Mouse (Mus musculus): ENCODE measurements around the gene Nav3. TPM values are rescaled to one million over a fixed set of nuclear protein-coding genes. Genes with fewer than 3 reads are reported as not detected.

Nav3 gene
- polyA plus RNA-seq, 1 experiment from 2014 or later = 0.96 TPM

DNA sequence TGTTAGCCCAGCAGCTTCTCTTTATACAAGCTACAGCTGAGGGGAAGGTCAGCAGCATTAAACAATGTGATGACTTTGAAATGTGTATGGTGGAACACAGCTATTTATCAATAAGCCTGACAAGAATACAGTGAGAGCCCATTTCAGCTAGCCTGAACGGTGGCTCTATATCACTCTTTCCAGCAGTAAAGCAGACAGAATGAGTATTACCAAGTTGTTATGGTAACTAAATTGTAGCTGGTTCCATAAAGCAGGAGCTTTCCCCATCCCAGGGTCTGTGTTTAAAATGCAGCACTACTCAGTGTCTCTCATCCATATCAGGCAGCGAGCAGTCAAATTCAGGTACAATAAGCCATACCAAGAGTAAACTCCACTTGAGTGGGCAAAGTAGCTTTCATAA is 27.0 kb downstream of the Nav3 start:
- WGBS = 71% methylated on average over 2 of the region's 2 CpGs
- H3K9ac ChIP-seq (ENCODE audit: low read length) = no peak overlapping the region
- H3K4me1 ChIP-seq (replicated peaks; ENCODE audit: control insufficient read depth, insufficient read depth) = no peaks in the 10 kb centered on the region

DNA sequence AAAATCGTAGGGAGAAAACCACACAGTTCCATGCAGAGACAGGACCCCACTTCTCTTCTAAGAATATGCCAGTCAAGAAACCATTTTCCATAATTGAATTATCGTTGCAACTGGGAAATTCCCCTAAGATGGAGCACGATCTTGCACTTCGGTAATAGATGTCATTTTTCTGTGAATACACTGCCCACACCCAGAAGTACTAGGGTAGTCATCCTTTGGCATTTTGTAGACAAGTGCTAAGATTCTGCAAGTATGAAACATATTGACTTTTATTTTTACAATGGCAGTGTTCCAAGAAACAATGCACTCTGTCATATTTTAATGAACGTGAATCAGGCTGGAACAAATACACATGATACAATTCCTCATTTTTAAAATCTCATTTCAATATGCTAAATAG is 34.5 kb downstream of the Nav3 start:
- H3K4me3 ChIP-seq (ENCODE audit: low read depth, low read length) = no peak overlapping the region
- H3K27me3 ChIP-seq (ENCODE audit: control insufficient read depth, insufficient read depth, low read length) = no peaks in the 10 kb centered on the region
- no peak overlapping the region for H3K4me2 ChIP-seq (replicated peaks; ENCODE audit: low read depth)
- H3K4me1 ChIP-seq (replicated peaks; ENCODE audit: control insufficient read depth, insufficient read depth) = no peaks in the 10 kb centered on the region
- no peaks in the 10 kb centered on the region for H3K36me3 ChIP-seq (ENCODE audit: control insufficient read depth, insufficient read depth, low read length)
- H3K27ac ChIP-seq (replicated peaks) = no peak overlapping the region
- no peak overlapping the region for H3K9ac ChIP-seq (ENCODE audit: low read length)
- H3K9me3 ChIP-seq (ENCODE audit: control insufficient read depth, low read length) = no peaks in the 10 kb centered on the region
- DNase-seq (ENCODE audit: low spot score) (no peak), ATAC-seq (ENCODE audit: low FRiP score, low TSS enrichment) (no peak)
- WGBS = 79% methylated on average over 5 of the region's 5 CpGs
- TF ChIP-seq CTCF (IDR thresholded peaks at IDR 0.05; ENCODE audit: low read depth) (no peak), EP300 (optimal IDR thresholded peaks at IDR 0.05) (no peak)

More for the DNA sequence above, 27.0 kb downstream of the Nav3 start:
- no peak for ATAC-seq (ENCODE audit: low FRiP score, low TSS enrichment)
- H3K27me3 ChIP-seq (ENCODE audit: control insufficient read depth, insufficient read depth, low read length) = no peaks in the 10 kb centered on the region
- no peaks in the 10 kb centered on the region for H3K9me3 ChIP-seq (ENCODE audit: control insufficient read depth, low read length)
- no peak overlapping the region for H3K4me3 ChIP-seq (ENCODE audit: low read depth, low read length)
- no peak for DNase-seq (ENCODE audit: low spot score)
- H3K36me3 ChIP-seq (ENCODE audit: control insufficient read depth, insufficient read depth, low read length) = no peaks in the 10 kb centered on the region
- TF ChIP-seq CTCF (IDR thresholded peaks at IDR 0.05; ENCODE audit: low read depth) (no peak), EP300 (optimal IDR thresholded peaks at IDR 0.05) (no peak)
- H3K4me2 ChIP-seq (replicated peaks; ENCODE audit: low read depth) = no peak overlapping the region
- no peak overlapping the region for H3K27ac ChIP-seq (replicated peaks)

DNA sequence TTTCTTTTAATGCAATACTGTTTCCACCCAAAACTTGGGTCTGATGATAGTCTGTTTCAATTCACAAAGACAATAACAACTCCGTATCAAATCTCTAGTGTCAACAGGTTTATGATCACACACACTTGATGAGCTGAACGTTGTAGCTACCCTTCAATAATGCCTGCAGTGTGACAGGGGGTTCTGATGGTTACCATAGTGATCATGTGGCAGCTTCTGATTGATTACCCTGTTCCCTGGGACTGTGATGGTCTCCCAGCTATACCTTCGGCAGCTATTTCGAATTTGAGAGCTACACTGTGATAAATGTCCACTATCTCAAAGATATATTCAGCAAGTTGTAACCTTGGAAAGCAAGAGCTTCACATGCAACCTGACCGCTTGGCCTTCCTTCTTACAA is 39.0 kb downstream of the Nav3 start:
- H3K4me3 ChIP-seq (ENCODE audit: low read depth, low read length) = no peak overlapping the region
- no peaks in the 10 kb centered on the region for H3K9me3 ChIP-seq (ENCODE audit: control insufficient read depth, low read length)
- TF ChIP-seq CTCF (IDR thresholded peaks at IDR 0.05; ENCODE audit: low read depth) (no peak), EP300 (optimal IDR thresholded peaks at IDR 0.05) (no peak)
- ATAC-seq (ENCODE audit: low FRiP score, low TSS enrichment) = no peak
- no peak for DNase-seq (ENCODE audit: low spot score)
- no peak overlapping the region for H3K9ac ChIP-seq (ENCODE audit: low read length)
- no peaks in the 10 kb centered on the region for H3K4me1 ChIP-seq (replicated peaks; ENCODE audit: control insufficient read depth, insufficient read depth)
- H3K27ac ChIP-seq (replicated peaks) = no peak overlapping the region
- no peak overlapping the region for H3K4me2 ChIP-seq (replicated peaks; ENCODE audit: low read depth)
- H3K36me3 ChIP-seq (ENCODE audit: control insufficient read depth, insufficient read depth, low read length) = no peaks in the 10 kb centered on the region
- 60% methylated on average over 5 of the region's 5 CpGs for WGBS
- no peaks in the 10 kb centered on the region for H3K27me3 ChIP-seq (ENCODE audit: control insufficient read depth, insufficient read depth, low read length)

DNA sequence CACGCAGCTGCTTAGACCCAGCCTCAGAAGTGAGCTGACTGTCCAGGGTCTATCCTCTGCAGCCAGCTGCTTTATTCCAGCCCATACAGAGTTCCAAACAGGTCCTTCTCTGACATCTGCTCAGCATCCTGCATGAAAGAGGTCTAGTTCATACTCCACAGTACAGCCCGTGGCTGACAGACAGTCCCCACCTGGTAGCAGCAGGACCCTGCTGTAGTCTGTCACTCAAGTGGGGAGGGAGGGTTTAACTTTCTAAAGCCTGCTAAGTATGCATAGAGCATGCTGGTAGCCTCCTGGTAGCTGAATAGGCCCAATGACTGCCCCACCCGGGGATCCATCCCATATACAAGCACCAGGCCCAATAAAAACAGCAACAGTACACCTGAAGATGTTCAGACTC is 40.4 kb downstream of the Nav3 start:
- no peaks in the 10 kb centered on the region for H3K4me1 ChIP-seq (replicated peaks; ENCODE audit: control insufficient read depth, insufficient read depth)
- ATAC-seq (ENCODE audit: low FRiP score, low TSS enrichment) (no peak), DNase-seq (ENCODE audit: low spot score) (no peak)
- H3K27me3 ChIP-seq (ENCODE audit: control insufficient read depth, insufficient read depth, low read length) = no peaks in the 10 kb centered on the region
- H3K27ac ChIP-seq (replicated peaks) = no peak overlapping the region
- H3K9ac ChIP-seq (ENCODE audit: low read length) = no peak overlapping the region
- WGBS = 44% methylated on average over 3 of the region's 3 CpGs
- H3K9me3 ChIP-seq (ENCODE audit: control insufficient read depth, low read length) = no peaks in the 10 kb centered on the region
- no peaks in the 10 kb centered on the region for H3K36me3 ChIP-seq (ENCODE audit: control insufficient read depth, insufficient read depth, low read length)
- no peak overlapping the region for H3K4me3 ChIP-seq (ENCODE audit: low read depth, low read length)
- no peak for TF ChIP-seq CTCF (IDR thresholded peaks at IDR 0.05; ENCODE audit: low read depth)
- no peak for TF ChIP-seq EP300 (optimal IDR thresholded peaks at IDR 0.05)
- H3K4me2 ChIP-seq (replicated peaks; ENCODE audit: low read depth) = no peak overlapping the region

DNA sequence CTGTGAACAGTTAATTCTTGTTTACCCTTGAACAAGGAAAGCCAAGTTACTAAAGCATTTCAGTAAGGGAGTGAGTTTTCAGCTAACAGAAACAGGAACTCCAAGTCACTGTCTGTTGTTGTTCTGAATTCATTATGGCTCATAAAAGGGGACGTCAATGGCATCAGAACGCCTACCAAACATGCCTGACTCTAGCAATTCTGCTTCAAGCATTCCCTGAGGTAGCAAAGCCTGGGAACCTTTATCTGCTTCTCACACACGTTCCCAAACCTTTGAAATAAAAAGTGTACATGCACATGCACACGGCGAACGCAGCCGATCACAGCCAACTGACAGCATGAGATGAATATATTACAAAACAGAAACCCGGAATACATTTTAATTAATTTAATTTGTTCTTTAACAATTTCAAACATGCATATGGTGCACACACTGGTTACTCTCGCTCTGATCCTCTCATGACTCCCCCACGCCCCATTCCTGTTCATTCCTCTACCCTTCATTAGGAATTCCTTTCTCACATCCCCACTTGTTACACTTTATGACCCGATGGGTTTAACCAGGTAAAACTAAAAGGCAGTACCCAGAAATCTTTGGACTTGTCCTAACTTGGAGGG is 42.6 kb downstream of the Nav3 start:
- no peak overlapping the region for H3K9ac ChIP-seq (ENCODE audit: low read length)
- no peaks in the 10 kb centered on the region for H3K27me3 ChIP-seq (ENCODE audit: control insufficient read depth, insufficient read depth, low read length)
- H3K4me1 ChIP-seq (replicated peaks; ENCODE audit: control insufficient read depth, insufficient read depth) = no peaks in the 10 kb centered on the region
- no peak for ATAC-seq (ENCODE audit: low FRiP score, low TSS enrichment)
- WGBS = 84% methylated on average over 11 of the region's 11 CpGs
- no peak for DNase-seq (ENCODE audit: low spot score)
- TF ChIP-seq EP300 (optimal IDR thresholded peaks at IDR 0.05) (no peak), CTCF (IDR thresholded peaks at IDR 0.05; ENCODE audit: low read depth) (no peak)
- no peak overlapping the region for H3K27ac ChIP-seq (replicated peaks)
- no peaks in the 10 kb centered on the region for H3K36me3 ChIP-seq (ENCODE audit: control insufficient read depth, insufficient read depth, low read length)
- H3K4me3 ChIP-seq (ENCODE audit: low read depth, low read length) = no peak overlapping the region
- no peak overlapping the region for H3K4me2 ChIP-seq (replicated peaks; ENCODE audit: low read depth)
- H3K9me3 ChIP-seq (ENCODE audit: control insufficient read depth, low read length) = no peaks in the 10 kb centered on the region

DNA sequence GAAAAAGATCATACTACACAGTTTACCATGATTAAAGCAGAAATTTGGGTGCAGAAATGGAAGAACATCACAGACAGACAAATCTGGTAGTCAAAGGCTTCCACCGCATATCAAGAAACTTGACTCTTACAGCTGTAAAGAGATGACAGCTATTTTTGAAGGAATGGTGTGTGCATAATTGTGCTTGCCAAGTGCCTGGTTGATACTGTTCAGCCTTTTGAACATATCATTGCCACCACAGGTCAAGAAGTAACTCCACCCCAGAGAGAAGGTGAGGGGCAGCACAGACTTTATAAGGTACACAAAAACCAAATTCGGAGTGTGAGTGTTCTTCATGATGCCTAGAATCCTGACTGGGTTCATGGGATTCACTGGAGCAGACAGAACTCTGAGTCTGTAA is 53.1 kb downstream of the Nav3 start:
- ATAC-seq (ENCODE audit: low FRiP score, low TSS enrichment) = no peak
- Histone ChIP-seq H3K9me3 (ENCODE audit: control insufficient read depth, low read length) (no peaks in the 10 kb centered on the region), H3K9ac (ENCODE audit: low read length) (no peak overlapping the region), H3K4me3 (ENCODE audit: low read depth, low read length) (no peak overlapping the region), H3K27me3 (ENCODE audit: control insufficient read depth, insufficient read depth, low read length) (no peaks in the 10 kb centered on the region), H3K4me2 (replicated peaks; ENCODE audit: low read depth) (no peak overlapping the region), H3K27ac (replicated peaks) (no peak overlapping the region), H3K36me3 (ENCODE audit: control insufficient read depth, insufficient read depth, low read length) (no peaks in the 10 kb centered on the region), H3K4me1 (replicated peaks; ENCODE audit: control insufficient read depth, insufficient read depth) (no peaks in the 10 kb centered on the region)
- no peak for TF ChIP-seq CTCF (IDR thresholded peaks at IDR 0.05; ENCODE audit: low read depth)
- no peak for TF ChIP-seq EP300 (optimal IDR thresholded peaks at IDR 0.05)
- WGBS = 86% methylated on average over 2 of the region's 2 CpGs
- DNase-seq (ENCODE audit: low spot score) = no peak
